Mouse (Mus musculus) kidney, postnatal 36 days (tissue): ENCODE measurements at regions not wholly inside any gene's neighbourhood (a gene's known extent, or its start where the extent isn't known, plus 50 kb on each side); places are given as distances from the start of the nearest gene placed in this dataset.
"Not testable (repeated sequence)": the region's sequence is repeated elsewhere in the genome, so short reads cannot be mapped to it uniquely, and the experiment has no call there.

ENCODE experiments used
- DNase-seq, 2 experiments: peaks; one replicate each; pipeline ENCODE4 v3.0.0; 2021 to 2022; ENCODE audit warnings: mixed read lengths in 2 of 2

GRCm38 (mm10) chr2:181930037-181930436 lies 60.9 kb upstream of the Gm14496 start:
- no peak for DNase-seq

GRCm38 (mm10) chr2:181930538-181930937 lies 60.4 kb upstream of the Gm14496 start:
- DNase-seq: not testable (repeated sequence)

GRCm38 (mm10) chr2:181931077-181931815 lies 59.7 kb upstream of the Gm14496 start:
- peak; percentile 26 to 70 for DNase-seq

- DNase-seq: peak in 1 of 2 experiments; percentile 50
Observed at GRCm38 (mm10) chr2:181931918-181932605, 58.9 kb upstream of the Gm14496 start.
